Mouse (Mus musculus) embryonic facial prominence, embryonic 13.5 days (tissue): Measurements from ENCODE around the gene Ess2. TPM values are rescaled to one million over a fixed set of nuclear protein-coding genes. Genes with fewer than 3 reads are reported as not detected.
A peak's percentile ranks its signal among the peaks of the same experiment; 100 is the strongest.

Experiments used
- ATAC-seq: fragments of 200-750 bp; cut with Nextera tagmentation; 2 replicates; pipeline ENCODE4 v1.8.0; 2017; ENCODE audit warnings: low read depth; ENCODE audit not compliant: insufficient number of reproducible peaks, insufficient read depth, low FRiP score, low TSS enrichment
- H3K27ac ChIP-seq: fragments of 300-500 bp; sonication (generic); 2 replicates; pipeline ENCODE4 v1.5.1; 2015; ENCODE audit warnings: moderate library complexity, mild to moderate bottlenecking, inconsistent platforms
- H3K27me3 ChIP-seq: fragments of 300-500 bp; sonication (generic); 2 replicates; pipeline ENCODE4 v1.6.1; 2015; ENCODE audit warnings: mild to moderate bottlenecking, inconsistent platforms
- H3K36me3 ChIP-seq: fragments of 300-500 bp; sonication (generic); 2 replicates; pipeline ENCODE4 v1.6.1; 2015; ENCODE audit warnings: mild to moderate bottlenecking, inconsistent platforms
- H3K4me1 ChIP-seq: fragments of 300-500 bp; sonication (generic); 2 replicates; pipeline ENCODE4 v1.6.1; 2015; ENCODE audit warnings: inconsistent platforms
- H3K4me2 ChIP-seq: fragments of 300-500 bp; sonication (generic); 2 replicates; pipeline ENCODE4 v1.6.1; 2015; ENCODE audit warnings: moderate library complexity, mild to moderate bottlenecking, inconsistent platforms
- H3K4me3 ChIP-seq: fragments of 300-500 bp; sonication (generic); 2 replicates; pipeline ENCODE4 v1.5.1; 2015; ENCODE audit warnings: mild to moderate bottlenecking, inconsistent platforms
- H3K9ac ChIP-seq: fragments of 300-500 bp; sonication (generic); 2 replicates; pipeline ENCODE4 v1.6.1; 2015; ENCODE audit warnings: mild to moderate bottlenecking, inconsistent platforms
- H3K9me3 ChIP-seq: fragments of 300-500 bp; sonication (generic); 2 replicates; pipeline ENCODE4 v1.6.1; 2016; ENCODE audit warnings: inconsistent platforms
- WGBS: fragments of 180-500 bp; shearing (Covaris S2); methylation state at CpG from one replicate; pipeline ENCODE4 v1.1.7; 2015; ENCODE audit warnings: mixed read lengths; 5-methylcytosine and 5-hydroxymethylcytosine counted together
- polyA plus RNA-seq: library from polyadenylated mRNA; unstranded; fragments of >200 nt; fragmentation: Nextera tagmentation; extraction: Ambion mirVana; gene quantifications from 2 replicates; pipeline ENCODE4 v1.2.1, GENCODE M21; 2015

The Ess2 gene
- polyA plus RNA-seq, 1 experiment from 2014 or later, result 46.9 TPM

GRCm38 (mm10) chr16:17934445-17934910 is 23.3 kb upstream of the Ess2 start:
- H3K27ac ChIP-seq, result no peak overlapping the region
- no peak overlapping the region for H3K4me2 ChIP-seq
- H3K4me3 ChIP-seq, result no peak overlapping the region
- peaks cover 27% of the 10 kb centered on the region for H3K27me3 ChIP-seq
- 58% methylated on average over 3 of the region's 3 CpGs for WGBS
- ATAC-seq, result no peak
- H3K9me3 ChIP-seq, result no peaks in the 10 kb centered on the region
- H3K36me3 ChIP-seq, result no peaks in the 10 kb centered on the region
- no peaks in the 10 kb centered on the region for H3K4me1 ChIP-seq
- H3K9ac ChIP-seq, result no peak overlapping the region

DNA sequence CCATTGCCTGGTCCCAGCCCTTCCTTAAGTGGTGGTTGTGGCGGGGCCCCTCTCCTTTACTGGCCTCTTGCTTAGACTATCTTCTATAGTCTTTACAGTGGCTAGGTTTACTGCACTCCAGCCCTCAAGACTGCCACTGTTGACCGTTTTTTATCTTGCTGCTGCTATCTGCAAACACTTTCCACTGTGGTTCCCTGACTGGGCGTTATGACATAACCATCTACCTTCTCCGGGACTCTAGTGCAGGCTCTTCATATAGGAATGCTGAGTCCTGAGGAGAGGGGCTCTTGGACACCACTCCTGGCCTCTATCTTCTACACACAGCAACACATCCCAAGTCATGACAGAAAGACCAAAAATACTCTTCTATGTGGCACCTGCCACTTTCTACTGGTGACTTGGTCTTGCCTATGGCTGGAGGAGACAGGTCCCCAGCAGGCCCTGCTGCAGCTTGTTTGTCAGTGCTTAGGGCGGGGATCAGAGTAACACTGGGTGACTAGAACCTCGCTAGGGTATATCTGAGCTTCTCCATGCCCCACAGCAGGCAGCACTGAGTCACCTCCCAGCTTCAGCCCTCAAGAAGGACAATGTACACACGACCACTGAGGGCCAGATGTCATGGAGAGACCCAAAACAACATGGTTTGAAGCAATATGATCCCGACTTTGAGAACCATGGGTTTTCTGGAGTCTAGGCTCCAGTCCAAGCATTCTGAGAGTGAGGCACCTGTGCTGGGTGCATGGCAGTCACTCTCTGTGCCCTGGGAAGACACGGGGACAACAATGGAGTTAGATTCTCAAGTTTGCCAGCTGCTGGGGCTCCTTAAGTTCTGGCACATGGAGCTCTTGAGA is 22.7 kb upstream of the Ess2 start:
- Histone ChIP-seq H3K36me3 (no peaks in the 10 kb centered on the region), H3K27ac (no peak overlapping the region), H3K27me3 (peaks cover 27% of the 10 kb centered on the region), H3K9me3 (no peaks in the 10 kb centered on the region), H3K9ac (no peak overlapping the region), H3K4me3 (no peak overlapping the region), H3K4me2 (no peak overlapping the region), H3K4me1 (0 out of 2 replicates have a peak, but pooled peaks cover 1% of the 10 kb centered on the region)
- ATAC-seq, result no peak
- WGBS, result 68% methylated on average over 9 of the region's 9 CpGs

GRCm38 (mm10) chr16:17931906-17932460 is 20.8 kb upstream of the Ess2 start:
- Histone ChIP-seq H3K4me3 (no peak overlapping the region), H3K4me1 (peaks cover 10% of the 10 kb centered on the region), H3K36me3 (no peaks in the 10 kb centered on the region), H3K4me2 (no peak overlapping the region), H3K27ac (no peak overlapping the region), H3K27me3 (peaks cover 15% of the 10 kb centered on the region; the same call in 1 of the 2 replicates), H3K9ac (no peak overlapping the region), H3K9me3 (no peaks in the 10 kb centered on the region)
- 72% methylated on average over 5 of the region's 5 CpGs for WGBS
- no peak for ATAC-seq

DNA sequence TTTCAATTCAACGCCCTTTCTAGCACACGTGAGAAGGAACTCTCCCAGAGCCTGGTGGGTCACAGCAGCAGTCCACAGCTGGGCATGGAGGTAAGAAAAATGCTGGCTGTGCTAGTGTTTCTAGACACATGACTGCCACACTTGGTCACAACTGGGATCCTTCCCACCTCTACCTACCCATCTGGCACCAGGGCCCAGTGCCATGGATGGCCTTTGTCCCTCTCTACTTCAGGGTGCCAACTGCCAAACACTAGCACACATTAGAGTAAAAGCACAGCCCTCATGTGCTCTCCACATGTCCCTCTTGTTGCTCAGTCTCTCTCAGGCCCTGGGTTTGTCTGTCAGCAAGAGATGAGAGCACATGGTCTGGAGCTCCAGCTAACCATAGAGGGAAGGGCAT is 18.5 kb upstream of the Ess2 start:
- Histone ChIP-seq H3K27me3 (no peaks in the 10 kb centered on the region), H3K36me3 (peaks cover 18% of the 10 kb centered on the region), H3K9me3 (no peaks in the 10 kb centered on the region), H3K4me1 (peaks cover 14% of the 10 kb centered on the region), H3K27ac (peak overlapping the region; percentile 80; the same call in 1 of the 2 replicates), H3K4me2 (no peak overlapping the region), H3K4me3 (no peak overlapping the region), H3K9ac (no peak overlapping the region)
- ATAC-seq, result no peak
- 83% methylated on average over 2 of the region's 2 CpGs for WGBS

DNA sequence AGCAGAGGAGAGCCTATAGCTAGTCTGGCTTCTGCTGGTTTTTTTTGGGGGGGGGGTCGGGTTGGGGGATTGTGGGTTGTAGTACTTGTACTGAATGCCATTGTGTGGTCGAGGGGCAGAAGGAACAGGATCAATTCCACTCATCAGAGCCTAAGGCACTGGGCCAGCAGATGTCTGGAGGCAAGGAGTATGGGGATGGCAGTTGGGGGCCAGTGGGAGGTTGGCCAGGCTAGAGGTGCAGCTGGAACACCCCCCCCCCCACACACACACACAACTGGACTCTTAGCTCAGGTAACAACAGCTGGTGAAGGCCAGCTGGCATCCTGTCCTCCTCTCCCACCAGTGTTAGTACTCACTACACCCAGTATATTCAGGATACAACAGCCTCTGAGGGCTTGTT is 18.1 kb upstream of the Ess2 start:
- no peaks in the 10 kb centered on the region for H3K9me3 ChIP-seq
- 0 out of 2 replicates have a peak overlapping the region, but pooled peaks have one; percentile 94 for H3K4me2 ChIP-seq
- H3K4me1 ChIP-seq, result peaks cover 14% of the 10 kb centered on the region
- H3K9ac ChIP-seq, result no peak overlapping the region
- no peaks in the 10 kb centered on the region for H3K27me3 ChIP-seq
- ATAC-seq, result no peak
- WGBS, result 6% methylated on average over 2 of the region's 2 CpGs
- H3K36me3 ChIP-seq, result peaks cover 19% of the 10 kb centered on the region
- H3K4me3 ChIP-seq, result no peak overlapping the region; the same call in 1 of the 2 replicates
- H3K27ac ChIP-seq, result peak overlapping the region; percentile 80

DNA sequence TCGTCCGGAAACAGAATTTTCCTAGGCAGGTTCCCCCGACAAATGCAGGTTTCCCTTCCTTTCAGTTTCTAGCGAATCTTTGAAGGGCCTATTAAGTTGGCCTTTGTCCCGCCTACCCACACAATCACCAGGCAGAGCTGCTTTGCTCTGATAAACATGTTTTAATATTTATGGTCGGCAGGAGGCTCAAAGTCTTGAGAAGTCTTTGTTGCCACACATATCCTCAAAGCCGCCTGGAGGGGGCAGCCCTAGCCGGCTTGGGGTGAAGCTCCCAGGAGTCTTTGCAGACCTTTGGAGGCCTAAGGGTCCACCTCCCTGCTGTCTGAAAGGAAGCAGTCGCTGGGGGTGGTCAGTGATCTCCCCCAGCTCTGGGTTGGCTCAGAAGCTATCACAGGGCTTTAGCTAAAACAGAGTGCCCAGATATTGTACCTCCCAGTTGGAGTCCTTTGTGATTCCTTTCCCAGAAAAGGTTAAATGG is 17.5 kb upstream of the Ess2 start:
- H3K27ac ChIP-seq, result peak overlapping the region; percentile 80
- peak overlapping the region; percentile 78 for H3K9ac ChIP-seq
- peak; percentile 15 for ATAC-seq
- peak overlapping the region; percentile 94 for H3K4me2 ChIP-seq
- H3K27me3 ChIP-seq, result no peaks in the 10 kb centered on the region
- no peaks in the 10 kb centered on the region for H3K9me3 ChIP-seq
- H3K4me3 ChIP-seq, result peak overlapping the region; percentile 85
- peaks cover 16% of the 10 kb centered on the region for H3K4me1 ChIP-seq
- WGBS, result 0% methylated on average over 9 of the region's 9 CpGs
- H3K36me3 ChIP-seq, result peaks cover 19% of the 10 kb centered on the region

- peak within 1 kb of the TSS; percentile 94 for H3K4me2 ChIP-seq
- peak within 1 kb of the TSS; percentile 78 for H3K9ac ChIP-seq
- under 1% methylated on average over 47 of the region's 47 CpGs for WGBS
- peak within 1 kb of the TSS; percentile 85 for H3K4me3 ChIP-seq
- ATAC-seq, result peak; percentile 49
- H3K27me3 ChIP-seq, result no peaks in the 10 kb centered on the region
- H3K9me3 ChIP-seq, result no peaks in the 10 kb centered on the region
- peaks cover 18% of the 10 kb centered on the region for H3K4me1 ChIP-seq
- peak within 1 kb of the TSS; percentile 80 for H3K27ac ChIP-seq
- peaks cover 19% of the 10 kb centered on the region for H3K36me3 ChIP-seq
These were observed 17.0 kb upstream of the Ess2 start, which contains the start of gene Slc25a1 for GRCm38 (mm10) chr16:17928087-17928580. Gene Slc25a1 (minus strand): TSS chr16:17928219.

DNA sequence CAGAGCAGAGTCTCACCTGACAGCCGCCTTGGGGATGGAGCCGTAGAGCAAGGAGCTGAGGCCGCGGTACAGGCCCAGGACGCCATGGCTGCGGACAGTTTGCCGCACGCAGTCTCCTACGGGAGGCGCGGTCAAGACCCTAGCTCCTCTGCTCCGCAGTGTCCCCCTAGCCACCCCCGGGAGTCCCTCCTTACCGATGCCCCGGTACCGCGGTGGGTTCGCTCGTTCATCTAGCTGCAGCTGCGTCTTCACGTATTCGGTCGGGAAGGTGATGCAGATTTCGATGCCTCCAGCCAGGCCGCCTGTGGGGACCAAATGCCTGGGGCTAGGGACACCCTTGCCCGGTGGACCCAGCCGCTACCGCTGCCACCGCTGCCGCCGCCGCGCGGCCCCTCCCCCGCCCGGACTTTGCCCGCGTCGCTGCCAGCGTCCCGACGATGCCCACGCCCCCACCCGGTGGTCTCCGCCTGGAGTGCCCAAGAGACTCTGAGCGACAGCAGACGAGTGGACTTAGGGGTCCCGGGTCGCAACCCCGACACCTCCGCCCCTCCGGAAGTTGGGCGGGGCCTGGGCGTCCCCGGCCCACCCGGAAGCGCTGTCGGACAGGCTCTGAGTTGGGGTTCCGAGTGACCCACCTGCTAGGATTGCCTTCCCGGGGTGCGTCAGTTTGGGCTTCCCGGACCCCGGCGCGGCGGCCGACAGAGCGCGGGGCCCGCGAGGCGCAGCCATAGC is 16.4 kb upstream of the Ess2 start:
- H3K4me1 ChIP-seq, result peaks cover 22% of the 10 kb centered on the region
- 1% methylated on average over 70 of the region's 72 CpGs for WGBS
- ATAC-seq, result peak; percentile 43

DNA sequence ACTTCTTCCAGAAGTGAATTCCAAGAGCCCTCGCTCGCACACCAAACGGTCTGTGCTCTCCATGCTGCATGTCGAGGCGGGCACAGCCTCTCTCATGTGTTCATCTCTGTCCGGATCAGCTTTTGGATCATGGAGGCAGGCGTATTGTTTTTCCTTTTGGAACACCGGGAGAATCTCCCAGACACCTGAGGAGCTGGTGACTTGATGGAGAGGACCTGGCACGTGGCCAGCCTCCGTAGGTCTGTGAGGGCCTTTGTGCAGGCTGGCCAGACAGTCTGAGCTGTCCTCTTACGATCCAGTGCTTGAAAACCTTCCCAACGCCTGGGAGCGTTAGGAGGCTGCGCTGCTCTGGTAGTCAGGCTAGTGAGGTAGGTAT is 11.0 kb upstream of the Ess2 start:
- Histone ChIP-seq H3K4me3 (peak overlapping the region; percentile 80), H3K9me3 (no peaks in the 10 kb centered on the region), H3K27ac (peak overlapping the region; percentile 78), H3K4me1 (peaks cover 29% of the 10 kb centered on the region), H3K9ac (peak overlapping the region; percentile 95), H3K27me3 (peaks cover 35% of the 10 kb centered on the region), H3K36me3 (peaks cover 19% of the 10 kb centered on the region), H3K4me2 (peak overlapping the region; percentile 90)
- WGBS, result under 1% methylated on average over 14 of the region's 14 CpGs
- no peak for ATAC-seq

More for the DNA sequence above, 16.4 kb upstream of the Ess2 start:
- H3K9me3 ChIP-seq, result no peaks in the 10 kb centered on the region
- peaks cover 19% of the 10 kb centered on the region for H3K36me3 ChIP-seq
- H3K4me3 ChIP-seq, result peak overlapping the region; percentile 85
- peak overlapping the region; percentile 94 for H3K4me2 ChIP-seq
- H3K27ac ChIP-seq, result peak overlapping the region; percentile 80
- H3K27me3 ChIP-seq, result no peaks in the 10 kb centered on the region
- H3K9ac ChIP-seq, result peak overlapping the region; percentile 78

GRCm38 (mm10) chr16:17921325-17922162 is 10.4 kb upstream of the Ess2 start:
- peak; percentile 84 for ATAC-seq
- H3K27ac ChIP-seq, result peak overlapping the region; percentile 81
- peaks cover 23% of the 10 kb centered on the region for H3K4me1 ChIP-seq
- peak overlapping the region; percentile 95 for H3K9ac ChIP-seq
- peak overlapping the region; percentile 90 for H3K4me2 ChIP-seq
- no peaks in the 10 kb centered on the region for H3K9me3 ChIP-seq
- H3K4me3 ChIP-seq, result peak overlapping the region; percentile 80
- H3K27me3 ChIP-seq, result peaks cover 41% of the 10 kb centered on the region
- H3K36me3 ChIP-seq, result peaks cover 19% of the 10 kb centered on the region
- 2% methylated on average over 47 of the region's 47 CpGs for WGBS
